Comparison of ENCODE assay signal across 21 mouse cellular contexts in genomic region chr12:95619281-95619680, GRCm38 (mm10).
"Had no signal": no experiment of that assay in that cellular context is flagged by ENCODE, and none has a peak within 500 bp of the region (broad histone marks: within the 10 kb centered on the region; RNA-seq: fewer than 3 reads in every experiment).

No protein-coding gene starts in this region.

- DNase-seq: liver, postnatal 0 days; lung, adult 2 months; lung, postnatal 14 days; lung, postnatal 36 days; midbrain, embryonic 14.5 days; retina, postnatal 1 day; right cerebral cortex, adult 18-20 months; right cerebral cortex, postnatal 25 days; right cerebral cortex, postnatal 4 days; spleen, adult 18-20 months; thymus, adult 18-20 months; thymus, postnatal 14 days; thymus, postnatal 36 days had no signal

- H3K36me3 ChIP-seq: lung, embryonic 15.5 days; midbrain, embryonic 10.5 days; midbrain, embryonic 12.5 days; neural tube, embryonic 13.5 days; neural tube, embryonic 15.5 days had no signal

- H3K27ac ChIP-seq: lung, embryonic 15.5 days; macrophage; midbrain, embryonic 10.5 days; midbrain, embryonic 12.5 days; neural tube, embryonic 13.5 days; neural tube, embryonic 15.5 days had no signal

- H3K4me2 ChIP-seq: lung, embryonic 15.5 days; midbrain, embryonic 12.5 days; neural tube, embryonic 13.5 days; neural tube, embryonic 15.5 days had no signal

- H3K9me3 ChIP-seq: lung, embryonic 15.5 days; midbrain, embryonic 10.5 days; midbrain, embryonic 12.5 days; neural tube, embryonic 13.5 days; neural tube, embryonic 15.5 days had no signal

- H3K27me3 ChIP-seq: lung, embryonic 15.5 days; midbrain, embryonic 12.5 days; neural tube, embryonic 13.5 days; neural tube, embryonic 15.5 days had no signal

- ATAC-seq: liver, postnatal 0 days; lung, postnatal 0 days had no signal

- H3K4me3 ChIP-seq: lung, embryonic 15.5 days; midbrain, embryonic 10.5 days; midbrain, embryonic 12.5 days; myocyte; neural tube, embryonic 13.5 days; neural tube, embryonic 15.5 days had no signal

- H3K4me1 ChIP-seq: lung, embryonic 15.5 days; midbrain, embryonic 10.5 days; midbrain, embryonic 12.5 days; neural tube, embryonic 15.5 days had no signal

- H3K9ac ChIP-seq: liver, postnatal 0 days; lung, embryonic 15.5 days; midbrain, embryonic 12.5 days; neural tube, embryonic 13.5 days; neural tube, embryonic 15.5 days had no signal
